Mouse (Mus musculus) left cerebral cortex, postnatal 14 days (tissue): ENCODE data around the gene Xlr4b. TPM values are rescaled to one million over a fixed set of nuclear protein-coding genes. Genes with fewer than 3 reads are reported as not detected.
"Not testable (repeated sequence)": the region's sequence is repeated elsewhere in the genome, so short reads cannot be mapped to it uniquely, and the experiment has no call there.

Source experiments
- DNase-seq, 2 experiments: peaks; one replicate each; pipeline ENCODE4 v3.0.0; 2021 to 2022; ENCODE audit warnings: low spot score in 2 of 2, mixed read lengths in 1 of 2
- intact Hi-C: fragments of 180-260 bp; cut with DNase I; formaldehyde crosslinking; loops from one replicate; pipeline ENCODE4 v1.15.1; 2025
- long read RNA-seq, 2 experiments: library from polyadenylated mRNA; stranded (forward); transcript quantifications; one replicate each; pipeline ENCODE4 v2.0.0; 2021
- total RNA-seq, 2 experiments: library from RNA; stranded (reverse); gene quantifications; 2 replicates each; pipeline ENCODE4 v1.2.3; 2021

The Xlr4b gene
- 1 to 10 TPM in 1 of 2 experiments, not detected in 1; 1.5 TPM for total RNA-seq
- long read RNA-seq, experiment 1: 0 reads
- long read RNA-seq, experiment 2: 0 reads

DNA sequence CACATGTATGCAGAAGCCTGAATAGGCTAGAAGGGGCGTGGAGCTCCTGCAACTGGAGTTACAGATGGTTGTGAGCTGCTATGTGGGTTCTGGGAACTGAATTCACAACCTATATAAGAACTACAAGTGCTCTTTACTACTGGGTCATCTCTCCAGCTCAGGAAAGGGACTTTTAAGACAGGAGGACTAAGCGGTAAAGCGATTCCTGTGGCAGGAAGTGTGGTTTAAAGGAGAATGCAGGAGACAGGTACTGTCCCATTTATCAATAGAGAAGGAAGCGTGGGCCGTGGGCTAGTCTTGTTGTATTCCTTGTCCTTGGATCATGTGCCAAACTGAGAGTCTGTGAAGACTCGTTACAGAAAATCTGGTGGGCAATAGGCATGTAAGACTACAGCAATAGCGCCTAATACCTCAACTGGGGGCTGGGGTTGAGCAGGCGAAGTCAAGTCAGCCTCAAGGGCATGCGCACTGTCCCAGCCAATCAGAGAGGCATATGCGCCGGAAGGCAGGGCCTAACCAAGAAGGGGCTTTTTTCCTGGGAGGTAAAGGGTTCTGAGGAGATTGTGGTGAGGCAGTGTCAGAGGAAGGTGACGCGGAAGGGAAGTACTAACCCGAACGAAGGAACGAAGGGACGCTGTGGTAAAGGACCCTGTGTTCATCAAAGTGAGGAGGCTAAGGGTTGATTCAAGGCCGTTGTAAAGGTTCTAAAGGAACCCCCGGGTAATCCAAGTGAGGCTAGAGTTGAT, at the start of gene Xlr4b:
Gene Xlr4b, plus strand, starts transcription at position 515 of the 746 bp plus-strand sequence.
- intact Hi-C loops, DNase-seq: not testable (repeated sequence)

DNA sequence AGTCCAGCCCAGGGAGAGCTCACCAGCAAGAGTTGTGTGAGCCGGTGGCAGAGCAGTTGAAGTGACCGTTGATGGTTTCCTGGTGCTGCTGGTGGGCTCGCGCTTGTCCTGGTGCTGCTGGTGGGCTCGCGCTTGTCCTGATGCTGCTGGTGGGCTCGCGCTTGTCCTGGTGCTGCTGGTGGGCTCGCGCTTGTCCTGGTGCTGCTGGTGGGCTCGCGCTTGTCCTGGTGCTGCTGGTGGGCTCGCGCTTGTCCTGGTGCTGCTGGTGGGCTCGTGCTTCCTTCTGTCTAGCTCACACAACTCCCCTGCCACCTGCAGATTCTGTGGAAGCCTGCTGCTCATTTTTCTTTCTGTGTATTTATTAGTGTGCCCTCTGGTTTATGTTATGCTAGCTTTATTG, 37.2 kb upstream of the Xlr4b start, which contains the start of gene Spin2d:
Gene Spin2d, minus strand, starts transcription at position 101 of the 400 bp plus-strand sequence.
- intact Hi-C loops, DNase-seq: not testable (repeated sequence)

DNA sequence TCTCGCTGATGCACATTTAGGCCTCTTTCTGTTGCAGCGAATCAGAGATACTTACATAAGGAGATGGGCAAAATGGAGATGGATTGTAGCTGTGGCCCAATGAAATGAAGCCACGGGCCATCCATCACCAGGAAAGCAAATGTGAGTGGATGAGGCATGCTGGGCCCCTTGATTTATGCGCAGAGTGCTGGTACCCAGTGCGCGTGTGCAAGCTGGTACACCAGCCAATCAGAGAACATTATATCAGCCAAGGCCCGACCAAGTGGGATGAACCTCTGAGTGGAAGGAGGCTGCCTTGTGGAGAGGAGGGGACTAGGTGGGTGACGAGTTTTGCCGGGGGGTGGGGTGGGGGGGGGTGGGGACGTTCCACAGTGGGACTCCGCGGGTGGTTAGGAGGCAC, 22.2 kb upstream of the Xlr4b start, which contains the start of gene Xlr3b:
Gene Xlr3b, plus strand, starts transcription at position 274 of the 400 bp plus-strand sequence.
- peak in 1 of 2 experiments; percentile 3 for DNase-seq
- intact Hi-C loops: not testable (repeated sequence)

DNA sequence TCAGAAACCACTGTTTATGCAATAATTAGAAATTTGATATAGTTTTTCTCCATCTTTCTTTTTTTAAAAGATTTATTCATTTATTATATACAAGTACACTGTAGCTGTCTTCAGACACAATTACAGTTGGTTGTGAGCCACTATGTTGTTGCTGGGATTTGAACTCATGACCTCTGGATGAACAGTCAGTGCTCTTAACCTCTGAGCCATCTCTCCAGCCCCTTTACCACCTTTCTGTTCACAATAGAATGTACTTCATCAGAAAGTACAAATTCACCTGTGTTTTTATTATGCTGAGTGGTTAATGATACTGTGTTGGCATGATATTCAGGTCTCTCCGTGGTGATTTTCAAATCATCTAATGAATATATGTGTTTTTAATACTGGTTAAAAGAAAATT, 11.2 kb downstream of the Xlr4b start:
- intact Hi-C loops: loop anchor here (10.0 kb wide), 1 partner anchor 161 kb away; the partner anchor contains the start of gene Pnma3
- DNase-seq: no peak

DNA sequence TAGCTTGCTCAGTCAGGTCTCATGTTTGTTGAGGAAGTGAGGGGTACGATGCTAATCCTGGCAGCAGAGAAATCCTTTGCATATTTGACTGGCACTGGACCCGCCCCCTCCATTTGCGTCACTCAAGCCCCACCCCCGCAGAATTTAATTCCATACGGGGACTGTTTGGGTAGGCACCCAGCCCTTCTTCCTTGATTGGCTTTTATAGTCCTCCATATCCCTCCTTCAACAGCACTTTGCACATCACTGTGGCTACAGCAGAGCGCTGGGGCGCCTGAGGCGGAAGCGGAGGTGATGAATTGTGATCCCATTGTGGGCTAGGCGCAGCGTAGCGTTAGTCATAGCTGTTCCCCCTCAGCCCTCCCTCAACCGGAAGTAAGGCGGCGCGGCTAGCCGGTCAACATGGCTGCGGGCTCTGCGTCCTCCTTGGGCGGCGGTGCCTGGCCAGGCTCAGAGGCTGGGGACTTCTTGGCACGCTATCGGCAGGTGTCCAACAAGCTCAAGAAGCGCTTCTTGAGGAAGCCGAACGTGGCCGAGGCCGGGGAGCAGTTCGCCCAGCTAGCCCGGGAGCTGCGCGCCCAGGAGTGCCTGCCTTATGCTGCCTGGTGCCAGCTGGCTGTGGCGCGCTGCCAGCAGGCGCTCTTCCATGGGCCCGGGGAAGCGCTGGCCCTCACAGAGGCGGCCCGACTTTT, 13.9 kb downstream of the Xlr4b start, which contains the start of gene F8a:
Gene F8a, plus strand, starts transcription at position 378 of the 692 bp plus-strand sequence.
- peak; percentile 73 to 79 for DNase-seq
- intact Hi-C loops: loop anchor here (2.0 to 10.0 kb wide), 2 partner anchors 115 to 163 kb away; partner anchors contain the start of genes Pnma3 and Zfp275

DNA sequence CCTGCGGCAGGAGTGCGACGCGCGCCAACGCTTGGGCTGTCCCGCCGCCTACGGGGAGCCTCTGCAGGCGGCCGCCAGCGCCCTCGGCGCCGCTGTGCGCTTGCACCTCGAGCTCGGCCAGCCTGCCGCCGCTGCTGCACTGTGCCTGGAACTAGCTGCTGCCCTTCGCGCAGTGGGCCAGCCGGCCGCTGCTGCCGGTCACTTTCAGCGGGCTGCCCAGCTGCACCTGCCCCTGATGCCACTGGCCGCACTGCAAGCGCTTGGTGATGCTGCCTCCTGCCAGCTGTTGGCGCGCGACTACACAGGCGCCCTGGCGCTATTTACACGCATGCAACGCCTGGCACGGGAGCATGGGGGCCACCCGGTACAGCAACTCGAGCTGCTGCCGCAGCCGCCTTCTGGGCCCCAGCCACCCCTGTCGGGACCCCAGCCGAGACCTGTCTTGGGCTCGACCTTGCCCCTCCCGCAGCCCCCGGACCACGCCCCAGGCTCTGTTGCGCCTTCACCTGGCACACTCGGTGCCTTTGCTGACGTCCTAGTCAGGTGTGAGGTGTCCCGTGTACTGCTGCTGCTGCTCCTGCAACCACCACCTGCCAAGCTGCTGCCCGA, 14.6 kb downstream of the Xlr4b start:
- intact Hi-C loops: loop anchor here (2.0 to 10.0 kb wide), 2 partner anchors 114 to 164 kb away; partner anchors contain the start of genes Pnma3 and Zfp275
- peak; percentile 39 to 48 for DNase-seq

DNA sequence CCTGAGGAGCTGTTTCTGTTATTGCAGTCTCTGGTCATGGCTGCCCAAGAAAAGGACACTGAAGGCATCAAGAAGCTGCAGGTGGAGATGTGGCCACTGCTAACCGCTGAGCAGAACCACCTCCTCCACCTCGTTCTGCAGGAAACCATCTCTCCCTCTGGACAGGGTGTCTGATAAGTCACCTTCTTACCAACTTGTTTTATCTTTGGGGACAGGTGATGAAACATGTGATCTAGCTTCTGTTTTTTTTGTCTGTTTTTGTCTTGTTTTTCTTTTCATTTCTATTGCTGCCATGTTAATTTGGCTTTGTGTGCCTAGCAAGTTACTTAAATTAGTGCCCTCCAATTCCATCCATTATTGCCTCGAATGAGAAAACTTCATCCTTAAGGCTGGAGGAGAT, 15.2 kb downstream of the Xlr4b start:
- intact Hi-C loops: loop anchor here (2.0 to 10.0 kb wide), 2 partner anchors 114 to 164 kb away; partner anchors contain the start of genes Pnma3 and Zfp275
- DNase-seq: no peak

DNA sequence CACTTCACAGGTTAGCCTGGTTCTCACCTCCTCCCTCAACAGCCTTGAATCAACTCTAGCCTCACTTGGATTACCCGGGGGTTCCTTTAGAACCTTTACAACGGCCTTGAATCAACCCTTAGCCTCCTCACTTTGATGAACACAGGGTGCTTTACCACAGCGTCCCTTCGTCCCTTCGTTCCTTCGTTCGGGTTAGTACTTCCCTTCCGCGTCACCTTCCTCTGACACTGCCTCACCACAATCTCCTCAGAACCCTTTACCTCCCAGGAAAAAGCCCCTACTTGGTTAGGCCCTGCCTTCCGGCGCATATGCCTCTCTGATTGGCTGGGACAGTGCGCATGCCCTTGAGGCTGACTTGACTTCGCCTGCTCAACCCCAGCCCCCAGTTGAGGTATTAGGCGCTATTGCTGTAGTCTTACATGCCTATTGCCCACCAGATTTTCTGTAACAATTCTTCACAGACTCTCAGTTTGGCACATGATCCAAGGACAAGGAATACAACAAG, 28.7 kb downstream of the Xlr4b start, which contains the start of gene Xlr4c:
Gene Xlr4c, minus strand, starts transcription at position 310 of the 505 bp plus-strand sequence.
- DNase-seq, intact Hi-C loops: not testable (repeated sequence)

DNA sequence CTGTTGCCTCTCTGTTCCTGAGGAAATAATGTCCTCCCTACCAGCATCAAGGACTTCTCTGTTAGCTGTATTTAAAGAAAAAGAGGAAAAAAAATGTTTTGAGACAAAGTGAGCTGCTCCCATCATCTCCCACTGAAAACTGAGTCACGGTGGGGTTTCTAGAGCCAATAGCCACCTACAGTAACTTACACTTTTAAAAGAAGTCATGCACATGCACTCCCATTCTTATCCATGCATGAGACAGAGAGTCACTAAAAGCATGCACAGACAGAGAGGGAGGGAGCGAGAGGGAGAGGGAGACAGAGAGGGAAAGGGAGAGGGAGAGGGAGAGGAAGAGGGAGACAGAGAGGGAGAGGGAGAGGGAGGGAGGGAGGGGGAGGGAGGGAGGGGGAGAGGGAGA, 48.3 kb downstream of the Xlr4b start:
- intact Hi-C loops, DNase-seq: not testable (repeated sequence)

DNA sequence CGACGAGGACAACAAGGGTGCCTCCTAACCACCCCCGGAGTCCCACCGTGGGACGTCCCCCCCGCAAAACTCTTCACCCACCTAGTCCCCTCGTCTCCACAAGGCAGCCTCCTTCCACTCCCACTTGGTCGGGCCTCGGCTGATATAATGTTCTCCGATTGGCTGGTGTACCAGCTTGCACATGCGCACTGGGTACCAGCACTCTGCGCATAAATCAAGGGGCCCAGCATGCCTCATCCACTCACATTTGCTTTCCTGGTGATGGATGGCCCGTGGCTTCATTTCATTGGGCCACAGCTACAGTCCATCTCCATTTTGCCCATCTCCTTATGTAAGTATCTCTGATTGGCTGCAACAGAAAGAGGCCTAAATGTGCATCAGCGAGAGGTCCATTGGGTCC, 51.1 kb downstream of the Xlr4b start, which contains the start of gene Xlr3c:
Gene Xlr3c, minus strand, starts transcription at position 121 of the 400 bp plus-strand sequence.
- DNase-seq, intact Hi-C loops: not testable (repeated sequence)

Other genes with a start within 250 kb of the Xlr4b start
- under 1 TPM; 0.57 TPM for gene Zfp185, start 227.0 kb upstream of the Xlr4b start, total RNA-seq
- under 1 TPM; 0.44 to 0.51 TPM for gene Pnma5, start 177.2 kb upstream of the Xlr4b start, total RNA-seq
- 10 to 100 TPM; 18.1 to 19.6 TPM for gene Pnma3, start 149.5 kb upstream of the Xlr4b start, total RNA-seq
- gene Xlr4a, start 131.9 kb upstream of the Xlr4b start, total RNA-seq: 1 to 10 TPM in 1 of 2 experiments, under 1 TPM in 1; 0.80 to 1.2 TPM
- 1 to 10 TPM in 1 of 2 experiments, not detected in 1; 1.1 TPM for gene Xlr3a, start 117.2 kb upstream of the Xlr4b start, total RNA-seq
- gene Gm14685, start 97.3 kb upstream of the Xlr4b start, total RNA-seq: 1 to 10 TPM; 1.8 to 1.9 TPM
- not detected for gene Xlr5b, start 65.5 kb upstream of the Xlr4b start, total RNA-seq
- gene DXBay18, start 64.9 kb upstream of the Xlr4b start, total RNA-seq: 1 to 10 TPM in 1 of 2 experiments, under 1 TPM in 1; 0.93 to 1.1 TPM
- gene Spin2d, start 37.3 kb upstream of the Xlr4b start, total RNA-seq: not detected
- 10 to 100 TPM in 1 of 2 experiments, 1 to 10 TPM in 1; 4.3 to 11.2 TPM for gene Xlr3b, start 22.1 kb upstream of the Xlr4b start, total RNA-seq
- gene F8a, start 14.0 kb downstream of the Xlr4b start, total RNA-seq: 10 to 100 TPM; 14.6 to 14.7 TPM
- not detected for gene Xlr4c, start 28.8 kb downstream of the Xlr4b start, total RNA-seq
- not detected for gene Xlr3c, start 51.1 kb downstream of the Xlr4b start, total RNA-seq
- not detected for gene Xlr5a, start 78.6 kb downstream of the Xlr4b start, total RNA-seq
- not detected for gene Xlr5c, start 78.6 kb downstream of the Xlr4b start, total RNA-seq
- not detected for gene Gm45015, start 122.5 kb downstream of the Xlr4b start, total RNA-seq
- gene Zfp275, start 128.3 kb downstream of the Xlr4b start, total RNA-seq: 10 to 100 TPM; 16.2 to 17.9 TPM
- under 1 TPM; 0.15 TPM for gene Gm18336, start 184.4 kb downstream of the Xlr4b start, total RNA-seq
- 1 to 10 TPM; 1.5 to 2.1 TPM for gene Zfp92, start 196.8 kb downstream of the Xlr4b start, total RNA-seq
- gene Trex2, start 221.0 kb downstream of the Xlr4b start, total RNA-seq: not detected
- gene Haus7, start 244.7 kb downstream of the Xlr4b start, total RNA-seq: 1 to 10 TPM; 8.6 TPM